Mouse (Mus musculus) urinary bladder, postnatal 36 days (tissue): ENCODE data around the gene Ric8b.

Experiments used
- DNase-seq, 2 experiments: peaks; one replicate each; pipeline ENCODE4 v3.0.0; 2022; ENCODE audit warnings: low spot score in 2 of 2, mixed read lengths in 1 of 2

Gene Ric8b

GRCm38 (mm10) chr10:85054876-85055275 lies 137.5 kb downstream of the Ric8b start:
- no peak for DNase-seq
